ENCODE assay signal across 8 mouse cellular contexts in genomic region chr11:106276454-106276853, GRCm38 (mm10). TPM values are rescaled to one million over a fixed set of nuclear protein-coding genes. Genes with fewer than 3 reads are reported as not detected.
A peak's percentile ranks its signal among the peaks of the same experiment; 100 is the strongest.
DNase-seq lines count a peak whose midpoint lies in the region; ATAC-seq lines count a peak whose summit lies in the region.

Tcam1 (plus strand) TSS chr11:106276672.

- H3K36me3 ChIP-seq in intestine, embryonic 16.5 days (ENCODE audit: control insufficient read depth, insufficient read depth, low read length): no peaks in the 10 kb centered on the region
- H3K36me3 ChIP-seq in midbrain, embryonic 10.5 days: no peaks in the 10 kb centered on the region

- no peaks in the 10 kb centered on the region for H3K27me3 ChIP-seq in intestine, embryonic 16.5 days (replicated peaks; ENCODE audit: control insufficient read depth, insufficient read depth, low read length)
- H3K27me3 ChIP-seq in midbrain, embryonic 10.5 days (ENCODE audit: low read depth, poor library complexity, severe bottlenecking): peaks cover 23% of the 10 kb centered on the region

- H3K27ac ChIP-seq in intestine, embryonic 16.5 days (ENCODE audit: low read length): no peak within 1 kb of the TSS
- peak within 1 kb of the TSS; percentile 14; the same call in 1 of the 2 replicates for H3K27ac ChIP-seq in midbrain, embryonic 10.5 days (replicated peaks)

- H3K4me1 ChIP-seq in intestine, embryonic 16.5 days (ENCODE audit: control insufficient read depth, insufficient read depth, low read length): peaks cover 19% of the 10 kb centered on the region
- H3K4me1 ChIP-seq in midbrain, embryonic 10.5 days: peaks cover 30% of the 10 kb centered on the region

- DNase-seq in adrenal gland, adult 8-10 months: peak; percentile 91
- DNase-seq in embryo, embryonic 9.5 days (ENCODE audit: extremely low spot score): peak; percentile 92
- peak; percentile 87 to 90 for DNase-seq in gastrocnemius, postnatal 4 days (ENCODE audit: low spot score in 2 of 2)
- peak; percentile 93 to 96 for DNase-seq in left cerebral cortex, postnatal 25 days (ENCODE audit: low spot score in 2 of 2)
- DNase-seq in midbrain, embryonic 10.5 days (ENCODE audit: low spot score): peak; percentile 91
- peak; percentile 86 to 87 for DNase-seq in right cerebral cortex, postnatal 36 days (ENCODE audit: low spot score in 2 of 2)
- DNase-seq in urinary bladder, postnatal 4 days (ENCODE audit: low spot score in 2 of 2): peak; percentile 88 to 95

- H3K4me2 ChIP-seq in intestine, embryonic 16.5 days (ENCODE audit: low read depth, low read length): peak within 1 kb of the TSS; percentile 52

- H3K9ac ChIP-seq in intestine, embryonic 16.5 days (ENCODE audit: low read depth, low read length): peak within 1 kb of the TSS; percentile 59

- WGBS in intestine, embryonic 16.5 days: 6% methylated on average over 25 of the region's 25 CpGs
- WGBS in midbrain, embryonic 10.5 days: 12% methylated on average over 25 of the region's 25 CpGs

- no peaks in the 10 kb centered on the region for H3K9me3 ChIP-seq in intestine, embryonic 16.5 days (ENCODE audit: control insufficient read depth, low read length)
- no peaks in the 10 kb centered on the region; the same call in 1 of the 2 replicates for H3K9me3 ChIP-seq in midbrain, embryonic 10.5 days (replicated peaks)

- peak; percentile 16; the same call in 1 of the 2 replicates for ATAC-seq in intestine, embryonic 16.5 days

- intact Hi-C loops in left cerebral cortex, postnatal 25 days (cut with DNase I): no loop called here

- H3K4me3 ChIP-seq in intestine, embryonic 16.5 days (ENCODE audit: low read length): peak within 1 kb of the TSS; percentile 31
- H3K4me3 ChIP-seq in midbrain, embryonic 10.5 days: peak within 1 kb of the TSS; percentile 26; the same call in 1 of the 2 replicates

RNA-seq across cellular contexts. Expression of gene Tcam1, which starts in this region (rescaled TPM):
- total RNA-seq in adrenal gland, adult 8-10 months (2022): under 1 TPM in 3 of 4 experiments, not detected in 1; 0.15 to 0.19 (median 0.17) TPM
- total RNA-seq in gastrocnemius, postnatal 4 days (2021): under 1 TPM; 0.12 to 0.29 TPM
- 0.20 and 0.27 TPM in 2 replicates for polyA plus RNA-seq in intestine, embryonic 16.5 days (2015; fragmentation: Nextera tagmentation; extraction: Ambion mirVana)
- total RNA-seq in left cerebral cortex, postnatal 25 days (2021): under 1 TPM; 0.18 to 0.34 TPM
- 0.06 and 0.15 TPM in 2 replicates for polyA plus RNA-seq in midbrain, embryonic 10.5 days (2016; fragmentation: Nextera tagmentation; extraction: Ambion mirVana)

Comparison
In these comparisons a context has a peak if more than half of its experiments do, and no peak if none do; other contexts are left out.
1. Peak in DNase-seq in adrenal gland, adult 8-10 months; RNA of the gene not detected or under 1 TPM.
2. Peak in DNase-seq in gastrocnemius, postnatal 4 days; RNA of the gene not detected or under 1 TPM.
3. Peak in ATAC-seq, H3K4me3 ChIP-seq, H3K9ac ChIP-seq and H3K4me2 ChIP-seq in intestine, embryonic 16.5 days; RNA of the gene not detected or under 1 TPM.
4. Peak in DNase-seq in left cerebral cortex, postnatal 25 days; RNA of the gene not detected or under 1 TPM.
5. Peak in DNase-seq, H3K4me3 ChIP-seq and H3K27ac ChIP-seq in midbrain, embryonic 10.5 days; RNA of the gene not detected or under 1 TPM.